Mouse (Mus musculus): ENCODE measurements around the gene Il4.
"Not testable (repeated sequence)": the region's sequence is repeated elsewhere in the genome, so short reads cannot be mapped to it uniquely, and the experiment has no call there.

Il4 gene

DNA sequence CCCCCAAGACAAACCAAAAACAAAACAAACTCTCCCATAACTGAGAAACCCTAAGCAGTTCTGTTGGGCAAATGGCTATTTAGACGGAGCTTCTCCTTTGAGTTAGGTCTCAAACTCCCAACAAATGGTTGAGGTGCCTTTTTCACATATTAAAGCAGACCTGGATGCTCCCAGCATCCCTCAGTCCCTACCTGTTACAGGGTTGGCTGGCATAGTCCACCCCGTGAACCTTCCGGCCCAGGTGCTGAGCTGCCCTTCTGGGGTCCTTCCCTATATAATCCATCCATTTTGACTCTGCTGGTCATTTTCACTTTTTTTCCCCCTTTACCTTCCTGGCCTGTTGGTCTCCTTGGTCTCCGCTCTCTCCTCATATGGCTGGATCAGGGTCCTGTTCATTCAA, 51.8 kb downstream of the Il4 start:
- DNase-seq (ENCODE audit: extremely low spot score, low spot score) = no peak

DNA sequence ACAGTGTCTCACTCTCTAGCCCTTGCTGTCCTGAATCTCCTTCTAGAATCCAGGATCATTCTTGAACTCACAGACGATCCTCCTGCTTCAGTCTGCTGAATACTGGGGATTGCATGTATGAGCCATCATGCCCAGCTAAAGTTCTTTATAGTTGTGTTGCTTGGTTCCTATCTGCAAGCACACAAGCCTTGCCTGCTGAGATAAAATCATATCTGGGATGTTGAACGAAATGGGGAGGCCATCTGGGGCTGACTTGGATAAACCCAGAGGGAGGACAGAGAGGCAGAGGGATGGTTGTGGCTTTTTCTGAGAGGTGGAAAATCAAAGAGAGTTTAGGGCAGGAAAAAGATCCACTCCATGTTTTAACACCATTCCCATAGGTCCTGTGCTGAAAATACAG, 56.5 kb downstream of the Il4 start:
- no peak for DNase-seq (ENCODE audit: extremely low spot score, low spot score)

- DNase-seq (ENCODE audit: extremely low spot score, low spot score) = not testable (repeated sequence)
Measured at GRCm38 (mm10) chr11:53559980-53560379, 58.5 kb downstream of the Il4 start.

DNA sequence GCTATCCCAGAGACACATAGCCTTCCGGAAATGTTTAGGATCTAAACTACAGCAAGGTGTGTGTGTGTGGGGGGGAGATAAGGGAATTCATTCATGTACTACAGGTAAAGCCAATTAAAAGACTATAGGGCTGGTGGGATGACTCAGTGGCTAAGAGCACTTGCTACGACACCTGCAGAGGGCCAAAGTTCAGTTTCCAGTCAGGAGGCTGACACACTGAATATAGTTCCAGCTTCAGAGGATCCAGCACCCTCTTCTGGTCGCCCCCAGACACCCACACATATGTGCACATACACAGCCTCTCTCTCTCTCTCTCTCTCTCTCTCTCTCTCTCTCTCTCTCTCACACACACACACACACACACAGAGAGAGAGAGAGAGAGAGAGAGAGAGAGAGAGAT, 60.5 kb downstream of the Il4 start:
- DNase-seq (ENCODE audit: extremely low spot score, low spot score) = not testable (repeated sequence)

GRCm38 (mm10) chr11:53556529-53556928, 61.9 kb downstream of the Il4 start:
- not testable (repeated sequence) for DNase-seq (ENCODE audit: extremely low spot score, low spot score)

Measured in neural tube, embryonic 10.5 days (tissue).